26 mouse cellular contexts compared by ENCODE assay signal in genomic region chr5:147606751-147607150, GRCm38 (mm10).
A peak's percentile ranks its signal among the peaks of the same experiment; 100 is the strongest.
DNase-seq lines count a peak whose midpoint lies in the region; ATAC-seq and TF ChIP-seq lines count a peak whose summit lies in the region.
"Had no signal": no experiment of that assay in that cellular context is flagged by ENCODE, and none has a peak within 500 bp of the region (broad histone marks: within the 10 kb centered on the region; RNA-seq: fewer than 3 reads in every experiment).

No protein-coding gene starts in this region.

- POLR2A ChIA-PET in Patski (lab: Charles Lee), result interaction anchor here (1.0 kb wide), 1 partner anchor 8 kb away, joined by 3 read pairs; no protein-coding TSS in a partner anchor

- 73% methylated on average over 13 of the region's 13 CpGs for WGBS in heart, embryonic 10.5 days
- WGBS in heart, embryonic 16.5 days, result 44% methylated on average over 13 of the region's 13 CpGs
- 54% methylated on average over 13 of the region's 13 CpGs for WGBS in heart, embryonic 11.5 days (ENCODE audit: insufficient replicate concordance)
- WGBS in intestine, postnatal 0 days, result 74% methylated on average over 13 of the region's 13 CpGs

- in situ Hi-C loops in Patski (cut with MboI; ENCODE audit: low pct_unique_long_range_greater_than_20kb), result no loop called here

- H3K4me2 ChIP-seq in heart, embryonic 16.5 days (ENCODE audit: low read depth, low read length), result peak overlapping the region; percentile 4; the same call in 1 of the 2 replicates
- no peak overlapping the region for H3K4me2 ChIP-seq in heart, embryonic 11.5 days
- H3K4me2 ChIP-seq in intestine, postnatal 0 days (replicated peaks; ENCODE audit: low read depth), result no peak overlapping the region
- H3K4me2 ChIP-seq: embryonic facial prominence, embryonic 12.5 days; forebrain, embryonic 15.5 days; hindbrain, embryonic 14.5 days; limb, embryonic 12.5 days; liver, embryonic 11.5 days; lung, embryonic 15.5 days; midbrain, embryonic 15.5 days; neural tube, embryonic 15.5 days had no signal

- CTCF ChIA-PET in Patski (lab: Charles Lee), result no interaction called here

- H3K4me3 ChIP-seq in heart, embryonic 10.5 days, result no peak overlapping the region
- no peak overlapping the region for H3K4me3 ChIP-seq in heart, embryonic 16.5 days (ENCODE audit: low read length)
- no peak overlapping the region for H3K4me3 ChIP-seq in heart, embryonic 11.5 days (ENCODE audit: low read depth, low read length)
- H3K4me3 ChIP-seq in intestine, postnatal 0 days (ENCODE audit: low read depth, low read length), result no peak overlapping the region
- H3K4me3 ChIP-seq: embryonic facial prominence, embryonic 12.5 days; forebrain, embryonic 15.5 days; gastrocnemius, adult 2 months; limb, embryonic 12.5 days; lung, embryonic 15.5 days; midbrain, embryonic 10.5 days; midbrain, embryonic 15.5 days; neural tube, embryonic 15.5 days had no signal

- peak overlapping the region; percentile 1; the same call in 1 of the 2 replicates for H3K27ac ChIP-seq in heart, embryonic 10.5 days
- peak overlapping the region; percentile 55 for H3K27ac ChIP-seq in heart, embryonic 16.5 days (ENCODE audit: low read length)
- H3K27ac ChIP-seq in heart, embryonic 11.5 days (ENCODE audit: low read depth, low read length), result no peak overlapping the region
- no peak overlapping the region for H3K27ac ChIP-seq in intestine, postnatal 0 days (ENCODE audit: low read depth, low read length)
- H3K27ac ChIP-seq: embryonic facial prominence, embryonic 12.5 days; forebrain, embryonic 15.5 days; hindbrain, embryonic 14.5 days; limb, embryonic 12.5 days; lung, embryonic 15.5 days; midbrain, embryonic 10.5 days; midbrain, embryonic 15.5 days; neural tube, embryonic 15.5 days had no signal

- no peak for DNase-seq in heart, embryonic 10.5 days (ENCODE audit: low spot score)
- no peak for DNase-seq in heart, postnatal 36 days
- DNase-seq in Patski (ENCODE audit: low read depth, low spot score), result no peak
- DNase-seq in kidney, adult 9 months, result peak; percentile 35
- no peak for DNase-seq in ovary, postnatal 10 days (ENCODE audit: low spot score)
- DNase-seq: adrenal gland, postnatal 25 days; cerebellum, adult 11-12 months; cerebellum, adult 9-11 months; embryo, embryonic 11 days; gastrocnemius, adult 2 months; gastrocnemius, postnatal 36 days; spleen, adult 18-20 months; thymus, postnatal 14 days had no signal

- TF ChIP-seq CTCF in Patski (IDR thresholded peaks at IDR 0.05), result no peak
- TF ChIP-seq CTCF in intestine, postnatal 0 days (IDR thresholded peaks at IDR 0.05; ENCODE audit: low read depth), result no peak

- H3K4me1 ChIP-seq in heart, embryonic 10.5 days, result peaks cover 14% of the 10 kb centered on the region
- H3K4me1 ChIP-seq in heart, embryonic 16.5 days (ENCODE audit: control insufficient read depth, insufficient read depth, low read length), result peaks cover 11% of the 10 kb centered on the region
- peaks cover 13% of the 10 kb centered on the region for H3K4me1 ChIP-seq in heart, embryonic 11.5 days (ENCODE audit: control insufficient read depth, insufficient read depth, low read length)
- H3K4me1 ChIP-seq in intestine, postnatal 0 days (replicated peaks; ENCODE audit: control insufficient read depth, insufficient read depth, low read length), result no peaks in the 10 kb centered on the region
- H3K4me1 ChIP-seq: embryonic facial prominence, embryonic 12.5 days; forebrain, embryonic 15.5 days; midbrain, embryonic 10.5 days; midbrain, embryonic 15.5 days; neural tube, embryonic 15.5 days had no signal

- intact Hi-C loops in heart, postnatal 36 days (cut with DNase I), result no loop called here

- peak; percentile 82; the same call in 1 of the 2 replicates for ATAC-seq in heart, embryonic 16.5 days (replicated peaks; ENCODE audit: extremely low read depth, insufficient read depth, low FRiP score)
- ATAC-seq in heart, embryonic 11.5 days (replicated peaks; ENCODE audit: insufficient number of reproducible peaks, low FRiP score, low TSS enrichment), result no peak
- ATAC-seq in Patski, result peak; percentile 48
- no peak for ATAC-seq in intestine, postnatal 0 days
- ATAC-seq: forebrain, embryonic 15.5 days; midbrain, embryonic 15.5 days had no signal

- no peaks in the 10 kb centered on the region for H3K27me3 ChIP-seq in heart, embryonic 10.5 days (ENCODE audit: insufficient read depth, poor library complexity, severe bottlenecking)
- H3K27me3 ChIP-seq in heart, embryonic 16.5 days (ENCODE audit: control insufficient read depth, insufficient read depth, low read length), result no peaks in the 10 kb centered on the region
- H3K27me3 ChIP-seq in heart, embryonic 11.5 days (ENCODE audit: control insufficient read depth, insufficient read depth, low read length), result no peaks in the 10 kb centered on the region
- no peaks in the 10 kb centered on the region for H3K27me3 ChIP-seq in Patski
- H3K27me3 ChIP-seq in intestine, postnatal 0 days (replicated peaks; ENCODE audit: control insufficient read depth, insufficient read depth, low read length), result no peaks in the 10 kb centered on the region
- H3K27me3 ChIP-seq: embryonic facial prominence, embryonic 12.5 days; forebrain, embryonic 15.5 days; limb, embryonic 12.5 days; lung, embryonic 15.5 days; midbrain, embryonic 15.5 days; neural tube, embryonic 15.5 days had no signal

- H3K36me3 ChIP-seq in heart, embryonic 10.5 days, result no peaks in the 10 kb centered on the region
- no peaks in the 10 kb centered on the region for H3K36me3 ChIP-seq in heart, embryonic 16.5 days (ENCODE audit: control insufficient read depth, insufficient read depth)
- H3K36me3 ChIP-seq in heart, embryonic 11.5 days (ENCODE audit: control insufficient read depth, insufficient read depth, low read length), result no peaks in the 10 kb centered on the region
- no peaks in the 10 kb centered on the region for H3K36me3 ChIP-seq in intestine, postnatal 0 days (ENCODE audit: control insufficient read depth, insufficient read depth)
- H3K36me3 ChIP-seq: embryonic facial prominence, embryonic 12.5 days; forebrain, embryonic 15.5 days; G1E; limb, embryonic 12.5 days; lung, embryonic 15.5 days; midbrain, embryonic 10.5 days; midbrain, embryonic 15.5 days; neural tube, embryonic 15.5 days had no signal

- no peaks in the 10 kb centered on the region for H3K9me3 ChIP-seq in heart, embryonic 10.5 days
- H3K9me3 ChIP-seq in heart, embryonic 16.5 days (replicated peaks; ENCODE audit: control insufficient read depth, low read length), result peaks cover 2% of the 10 kb centered on the region; the same call in 1 of the 2 replicates
- H3K9me3 ChIP-seq in heart, embryonic 11.5 days (replicated peaks; ENCODE audit: control insufficient read depth, low read length), result no peaks in the 10 kb centered on the region
- no peaks in the 10 kb centered on the region for H3K9me3 ChIP-seq in intestine, postnatal 0 days (ENCODE audit: control insufficient read depth)
- H3K9me3 ChIP-seq: forebrain, embryonic 15.5 days; G1E; limb, embryonic 12.5 days; lung, embryonic 15.5 days; midbrain, embryonic 10.5 days; midbrain, embryonic 15.5 days; neural tube, embryonic 15.5 days had no signal

- H3K9ac ChIP-seq in heart, embryonic 16.5 days (ENCODE audit: low read length), result no peak overlapping the region
- H3K9ac ChIP-seq in heart, embryonic 11.5 days (ENCODE audit: low read depth, low read length), result no peak overlapping the region
- H3K9ac ChIP-seq in intestine, postnatal 0 days (ENCODE audit: low read depth, low read length), result no peak overlapping the region
- H3K9ac ChIP-seq: embryonic facial prominence, embryonic 12.5 days; forebrain, embryonic 15.5 days; hindbrain, embryonic 14.5 days; limb, embryonic 12.5 days; lung, embryonic 15.5 days; midbrain, embryonic 15.5 days; neural tube, embryonic 15.5 days had no signal

Comparison
In these comparisons a context has a peak if more than half of its experiments do, and no peak if none do; other contexts are left out.
1. H3K27ac ChIP-seq: peak in heart, embryonic 10.5 days (single experiment) and heart, embryonic 16.5 days (single experiment); none in heart, embryonic 11.5 days (single experiment) and intestine, postnatal 0 days (single experiment).
2. ATAC-seq: peak in heart, embryonic 16.5 days (single experiment) and Patski (single experiment); none in heart, embryonic 11.5 days (single experiment) and intestine, postnatal 0 days (single experiment).